Mouse (Mus musculus) limb, embryonic 11.5 days (tissue): Measurements from ENCODE around the gene Olfr1347. TPM values are rescaled to one million over a fixed set of nuclear protein-coding genes. Genes with fewer than 3 reads are reported as not detected.
"Not testable (repeated sequence)": the region's sequence is repeated elsewhere in the genome, so short reads cannot be mapped to it uniquely, and the experiment has no call there.

Experiments used
- ATAC-seq: fragments of 200-750 bp; cut with Nextera tagmentation; 2 replicates; pipeline ENCODE4 v1.8.0; 2017; ENCODE audit warnings: low read depth; ENCODE audit not compliant: insufficient number of reproducible peaks, low FRiP score, low TSS enrichment
- DNase-seq: peaks from one replicate; pipeline ENCODE4 v3.0.0-alpha.2; 2015; ENCODE audit warnings: low spot score
- H3K27ac ChIP-seq: fragments of 300-500 bp; sonication (generic); replicated peaks from 2 replicates; pipeline ENCODE4 v1.5.1; 2014; ENCODE audit warnings: low read depth, mild to moderate bottlenecking, low read length
- H3K27me3 ChIP-seq: fragments of 300-500 bp; sonication (generic); 2 replicates; pipeline ENCODE4 v1.6.1; 2014; ENCODE audit warnings: mild to moderate bottlenecking, low read length, mixed read lengths; ENCODE audit not compliant: control insufficient read depth, insufficient read depth
- H3K36me3 ChIP-seq: fragments of 300-500 bp; sonication (generic); 2 replicates; pipeline ENCODE4 v1.6.1; 2014; ENCODE audit warnings: mild to moderate bottlenecking, low read length, moderate library complexity, mixed read lengths; ENCODE audit not compliant: control insufficient read depth, insufficient read depth
- H3K4me1 ChIP-seq: fragments of 300-500 bp; sonication (generic); 2 replicates; pipeline ENCODE4 v1.6.1; 2014; ENCODE audit warnings: low read length, mixed read lengths; ENCODE audit not compliant: control insufficient read depth, insufficient read depth
- H3K4me2 ChIP-seq: fragments of 300-500 bp; sonication (generic); 2 replicates; pipeline ENCODE4 v1.6.1; 2014; ENCODE audit warnings: low read depth, mild to moderate bottlenecking, moderate library complexity; ENCODE audit not compliant: severe bottlenecking
- H3K4me3 ChIP-seq: fragments of 300-500 bp; sonication (generic); 2 replicates; pipeline ENCODE4 v1.5.1; 2014; ENCODE audit warnings: low read depth, low read length
- H3K9ac ChIP-seq: fragments of 300-500 bp; sonication (generic); 2 replicates; pipeline ENCODE4 v1.6.1; 2014; ENCODE audit warnings: mild to moderate bottlenecking, low read length
- H3K9me3 ChIP-seq: fragments of 300-500 bp; sonication (generic); 2 replicates; pipeline ENCODE4 v1.6.1; 2016; ENCODE audit warnings: low read length; ENCODE audit not compliant: control insufficient read depth
- WGBS: fragments of 180-500 bp; shearing (Covaris S2); extraction: QIAGEN DNeasy Blood & Tissue Kit; methylation state at CpG from one replicate; pipeline ENCODE4 v1.1.7; 2014; 5-methylcytosine and 5-hydroxymethylcytosine counted together
- polyA plus RNA-seq: library from polyadenylated mRNA; unstranded; fragments of >200 nt; fragmentation: Nextera tagmentation; extraction: Ambion mirVana; gene quantifications from 2 replicates; pipeline ENCODE4 v1.2.1, GENCODE M21; 2014

Gene Olfr1347
- polyA plus RNA-seq: not detected in 2 replicates

DNA sequence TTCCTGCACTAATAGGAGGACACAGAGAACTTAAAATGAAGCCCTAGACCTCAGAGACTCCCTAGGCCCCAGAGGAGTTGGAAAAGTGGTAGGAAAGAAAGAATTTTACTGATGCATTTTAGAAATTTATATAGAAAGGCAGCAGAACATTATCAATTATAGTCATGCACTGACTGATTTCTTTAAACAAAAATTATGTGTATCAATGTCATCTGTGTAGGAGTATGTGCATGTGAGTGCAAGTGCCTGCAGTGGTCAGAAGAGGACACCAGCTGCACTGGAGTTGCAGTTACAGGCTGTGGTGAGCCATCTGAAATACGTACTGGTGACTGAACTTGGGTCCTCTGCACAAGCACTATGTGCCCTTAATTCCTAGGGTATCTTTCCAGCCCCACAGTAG is at the start of gene Olfr1347:
Gene Olfr1347 (minus strand): TSS at position 101 of the 400 bp plus-strand sequence.
- Histone ChIP-seq H3K4me3 (no peak within 1 kb of the TSS), H3K36me3 (no peaks in the 10 kb centered on the region), H3K9me3 (0 out of 2 replicates have a peak, but pooled peaks cover 2% of the 10 kb centered on the region), H3K9ac (no peak within 1 kb of the TSS), H3K27ac (no peak within 1 kb of the TSS), H3K27me3 (no peaks in the 10 kb centered on the region), H3K4me1 (no peaks in the 10 kb centered on the region), H3K4me2 (no peak within 1 kb of the TSS)
- 49% methylated on average over 1 of the region's 1 CpGs for WGBS
- no peak for ATAC-seq
- DNase-seq: no peak

DNA sequence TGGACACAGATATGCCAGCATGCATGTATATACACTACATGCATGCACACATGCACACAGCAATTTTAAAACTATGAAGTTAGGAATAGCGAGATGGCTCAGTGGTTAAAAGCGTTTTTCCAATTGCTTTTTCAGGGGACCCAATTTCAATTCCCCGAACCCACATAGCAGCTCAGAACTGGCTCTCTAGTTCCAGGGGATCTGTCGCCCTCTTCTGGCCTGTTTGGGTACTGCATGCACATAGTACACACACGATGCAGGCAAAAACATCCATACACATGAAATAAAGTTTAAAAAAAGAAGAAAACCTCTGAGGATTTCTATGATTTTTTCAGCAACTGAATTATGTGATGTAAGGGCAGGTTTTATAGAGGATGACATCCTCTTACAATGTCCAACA is 26.6 kb upstream of the Olfr1347 start:
- Histone ChIP-seq H3K4me2 (no peak overlapping the region), H3K9ac (no peak overlapping the region), H3K4me3 (no peak overlapping the region), H3K9me3 (peaks cover 5% of the 10 kb centered on the region; the same call in 1 of the 2 replicates), H3K27me3 (no peaks in the 10 kb centered on the region), H3K4me1 (no peaks in the 10 kb centered on the region), H3K36me3 (no peaks in the 10 kb centered on the region), H3K27ac (no peak overlapping the region)
- DNase-seq: peak; percentile 27
- ATAC-seq: no peak
- WGBS: 68% methylated on average over 5 of the region's 5 CpGs

DNA sequence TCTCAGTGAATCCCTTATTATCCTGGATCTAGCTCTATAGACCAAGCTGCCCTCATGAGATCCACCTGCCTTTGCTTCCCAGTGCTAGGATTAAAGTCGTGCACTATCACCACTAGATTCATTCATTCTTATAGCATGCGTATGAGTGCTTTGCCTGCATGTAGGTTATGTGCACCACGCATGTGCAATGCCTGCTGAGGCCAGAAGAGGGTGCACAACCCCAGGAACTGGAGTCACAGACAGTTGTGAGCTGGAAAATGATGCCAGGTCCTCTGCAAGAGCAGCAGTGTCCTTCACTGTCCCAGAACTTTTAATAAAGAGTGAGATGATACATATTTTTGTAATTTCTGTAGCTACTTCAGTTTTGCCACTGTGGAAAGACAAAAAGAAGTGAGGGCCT is 25.4 kb upstream of the Olfr1347 start:
- no peak overlapping the region for H3K4me3 ChIP-seq
- peaks cover 5% of the 10 kb centered on the region; the same call in 1 of the 2 replicates for H3K9me3 ChIP-seq
- no peaks in the 10 kb centered on the region for H3K27me3 ChIP-seq
- ATAC-seq (no peak), DNase-seq (no peak)
- no peaks in the 10 kb centered on the region for H3K36me3 ChIP-seq
- no peaks in the 10 kb centered on the region for H3K4me1 ChIP-seq
- WGBS: 65% methylated on average over 3 of the region's 3 CpGs
- H3K4me2 ChIP-seq: no peak overlapping the region
- no peak overlapping the region for H3K9ac ChIP-seq
- H3K27ac ChIP-seq: no peak overlapping the region

DNA sequence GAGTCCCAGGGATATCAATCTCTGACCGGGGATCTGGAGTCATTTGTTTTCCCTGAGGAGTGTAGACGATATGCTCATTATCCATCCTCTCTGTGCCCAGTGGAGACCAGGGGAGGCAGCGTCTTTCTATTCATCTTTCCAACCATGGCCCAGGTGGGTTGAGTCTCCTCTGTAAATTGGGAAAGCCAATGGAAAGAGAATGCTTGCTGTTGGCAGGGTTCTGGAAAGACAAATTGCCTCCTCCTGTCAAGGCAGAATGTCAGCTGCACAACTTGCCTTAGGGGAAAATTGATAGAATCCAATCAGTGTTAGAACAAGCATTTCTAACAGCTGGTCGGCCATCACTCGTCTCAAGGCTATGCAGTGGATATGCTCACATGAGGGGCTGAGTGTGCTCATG is 23.3 kb upstream of the Olfr1347 start, which contains the start of gene Olfr1349:
Gene Olfr1349 (minus strand): TSS at position 101 of the 400 bp plus-strand sequence.
- peaks cover 5% of the 10 kb centered on the region; the same call in 1 of the 2 replicates for H3K9me3 ChIP-seq
- no peak within 1 kb of the TSS for H3K9ac ChIP-seq

DNA sequence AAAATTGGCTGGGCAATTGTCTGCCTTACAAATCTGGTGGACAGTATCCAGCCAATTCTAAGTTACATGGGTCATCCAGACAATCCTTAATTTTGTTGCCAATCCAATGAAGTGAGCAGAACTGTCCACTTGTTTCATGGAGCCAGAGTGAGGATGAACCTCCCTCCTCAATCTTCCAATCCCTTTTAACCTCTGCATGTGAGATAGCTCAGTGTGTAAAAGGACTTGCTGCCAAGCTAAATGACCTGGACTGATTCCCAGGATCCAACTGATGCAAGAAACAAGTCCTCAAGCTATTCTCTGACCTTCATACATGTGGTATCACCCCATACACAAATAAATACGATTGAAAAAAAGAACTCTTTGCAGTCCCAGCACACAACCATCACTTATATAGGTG is 22.1 kb upstream of the Olfr1347 start:
- no peaks in the 10 kb centered on the region for H3K36me3 ChIP-seq
- H3K27me3 ChIP-seq: no peaks in the 10 kb centered on the region
- no peak overlapping the region for H3K27ac ChIP-seq
- H3K4me3 ChIP-seq: no peak overlapping the region
- no peaks in the 10 kb centered on the region for H3K4me1 ChIP-seq
- 39% methylated on average over 1 of the region's 1 CpGs for WGBS
- H3K4me2 ChIP-seq: no peak overlapping the region
- peaks cover 5% of the 10 kb centered on the region; the same call in 1 of the 2 replicates for H3K9me3 ChIP-seq
- DNase-seq (no peak), ATAC-seq (no peak)
- no peak overlapping the region for H3K9ac ChIP-seq

More for the DNA sequence above, 23.3 kb upstream of the Olfr1347 start, which contains the start of gene Olfr1349:
- 83% methylated on average over 5 of the region's 5 CpGs for WGBS
- Histone ChIP-seq H3K27me3 (no peaks in the 10 kb centered on the region), H3K4me2 (no peak within 1 kb of the TSS), H3K36me3 (no peaks in the 10 kb centered on the region), H3K4me3 (no peak within 1 kb of the TSS), H3K4me1 (no peaks in the 10 kb centered on the region), H3K27ac (no peak within 1 kb of the TSS)
- ATAC-seq (no peak), DNase-seq (no peak)

DNA sequence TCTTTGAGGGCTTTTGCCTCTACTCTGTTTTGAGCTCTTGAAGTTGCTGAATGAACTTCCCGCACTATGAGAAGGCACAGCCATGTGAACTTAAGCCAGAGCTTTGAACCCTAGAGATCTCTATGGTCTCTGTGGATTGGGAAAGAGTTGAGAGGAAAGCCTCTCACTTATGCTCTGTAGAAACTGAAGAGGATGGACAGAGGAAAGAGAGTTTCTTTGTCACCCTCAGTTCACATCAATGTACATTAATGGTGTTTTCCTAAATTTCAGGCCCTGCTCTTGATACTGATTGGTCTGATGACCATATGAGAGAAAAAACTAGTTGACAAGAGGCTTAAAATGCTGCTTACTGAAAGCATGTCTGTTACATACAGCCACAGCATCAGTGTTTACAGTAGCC is 9.1 kb upstream of the Olfr1347 start, which contains the start of gene Olfr1348:
Gene Olfr1348 (minus strand): TSS at position 101 of the 400 bp plus-strand sequence.
- no peak within 1 kb of the TSS for H3K9ac ChIP-seq
- ATAC-seq: no peak
- H3K36me3 ChIP-seq: no peaks in the 10 kb centered on the region
- no peaks in the 10 kb centered on the region for H3K27me3 ChIP-seq
- no peak within 1 kb of the TSS for H3K4me2 ChIP-seq
- H3K9me3 ChIP-seq: no peaks in the 10 kb centered on the region
- H3K4me3 ChIP-seq: no peak within 1 kb of the TSS
- no peak within 1 kb of the TSS for H3K27ac ChIP-seq
- no peak for DNase-seq
- H3K4me1 ChIP-seq: no peaks in the 10 kb centered on the region
- 96% methylated on average over 1 of the region's 1 CpGs for WGBS

DNA sequence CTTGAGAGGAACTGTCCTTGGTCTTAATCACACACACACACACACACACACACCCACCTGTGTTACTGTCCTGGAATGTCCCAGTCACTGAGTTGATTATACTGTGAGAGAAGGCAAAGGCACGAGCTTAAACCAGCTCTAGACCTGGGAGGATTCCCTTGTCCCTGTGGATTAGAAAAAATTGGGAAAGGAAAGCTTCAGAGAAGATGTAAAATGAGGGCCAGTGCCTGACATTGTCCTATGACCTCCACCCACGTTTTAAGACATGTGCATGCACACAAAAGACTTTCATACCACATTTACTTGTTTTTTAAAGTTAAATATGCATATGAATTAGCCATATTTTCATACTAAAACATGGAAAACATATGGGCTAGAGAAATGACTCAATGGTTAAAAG is 12.7 kb downstream of the Olfr1347 start, which contains the start of gene Olfr5:
Gene Olfr5 (minus strand): TSS at position 101 of the 400 bp plus-strand sequence.
- Histone ChIP-seq H3K4me3 (no peak within 1 kb of the TSS), H3K9ac (no peak within 1 kb of the TSS), H3K36me3 (no peaks in the 10 kb centered on the region), H3K9me3 (no peaks in the 10 kb centered on the region), H3K27ac (no peak within 1 kb of the TSS), H3K4me1 (no peaks in the 10 kb centered on the region), H3K4me2 (no peak within 1 kb of the TSS), H3K27me3 (no peaks in the 10 kb centered on the region)
- DNase-seq (no peak), ATAC-seq (no peak)
- 40% methylated on average over 2 of the region's 2 CpGs for WGBS

DNA sequence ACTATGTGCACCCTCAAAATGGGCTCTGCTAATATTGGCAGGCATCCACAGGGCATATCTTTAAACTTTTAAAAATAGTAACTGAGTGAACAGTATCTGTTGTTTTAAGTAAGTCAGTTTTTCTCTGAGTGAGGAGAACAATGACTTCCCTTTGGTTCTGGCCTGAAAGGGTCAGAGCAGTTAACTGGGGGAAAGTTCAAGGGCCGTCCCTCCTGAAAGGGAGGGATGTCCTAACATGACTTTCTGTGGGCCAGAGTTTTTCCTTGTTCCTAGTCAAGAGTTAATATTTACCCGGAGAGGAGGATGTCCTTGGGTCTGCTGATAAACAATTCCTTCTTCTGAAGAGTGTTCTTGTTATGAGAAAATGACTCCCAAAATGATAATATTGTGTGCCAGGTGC is 21.9 kb downstream of the Olfr1347 start:
- DNase-seq, H3K4me2 ChIP-seq, H3K36me3 ChIP-seq, H3K4me3 ChIP-seq, H3K27ac ChIP-seq, H3K9ac ChIP-seq, H3K9me3 ChIP-seq, ATAC-seq, H3K4me1 ChIP-seq, H3K27me3 ChIP-seq: not testable (repeated sequence)
- 81% methylated on average over 2 of the region's 2 CpGs for WGBS

DNA sequence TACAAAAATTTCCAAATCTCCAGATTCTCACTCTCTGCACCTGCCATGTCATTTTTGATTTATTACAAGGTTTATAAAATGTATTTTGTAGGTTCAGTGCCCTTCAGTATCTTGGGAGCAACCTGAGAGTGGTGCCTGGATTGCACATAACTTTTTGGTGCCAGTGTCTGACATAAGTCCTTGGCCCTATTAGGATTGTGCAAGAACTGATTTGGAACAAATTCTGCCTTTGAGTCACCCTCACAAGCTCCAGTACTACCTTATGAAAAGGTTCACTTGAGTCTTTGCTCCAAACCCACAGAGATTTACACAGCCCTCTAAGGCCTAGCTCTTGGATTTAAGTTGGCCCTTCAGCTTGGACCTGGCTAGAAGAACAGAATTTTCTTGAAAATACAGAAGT is 32.6 kb downstream of the Olfr1347 start, which contains the start of gene Olfr1346:
Gene Olfr1346 (plus strand): TSS at position 151 of the 400 bp plus-strand sequence.
- Histone ChIP-seq H3K36me3 (no peaks in the 10 kb centered on the region), H3K27ac (no peak within 1 kb of the TSS), H3K9me3 (no peaks in the 10 kb centered on the region), H3K9ac (no peak within 1 kb of the TSS), H3K27me3 (no peaks in the 10 kb centered on the region), H3K4me1 (no peaks in the 10 kb centered on the region), H3K4me2 (no peak within 1 kb of the TSS), H3K4me3 (no peak within 1 kb of the TSS)
- DNase-seq: no peak
- no peak for ATAC-seq
